Mouse (Mus musculus) limb, embryonic 14.5 days (tissue): ENCODE results near the gene Ak6. TPM values are rescaled to one million over a fixed set of nuclear protein-coding genes. Genes with fewer than 3 reads are reported as not detected.

Experiments used
- ATAC-seq: fragments of 200-750 bp; cut with Nextera tagmentation; 2 replicates; pipeline ENCODE4 v1.8.0; 2017; ENCODE audit warnings: low read depth, moderate number of reproducible peaks, moderate TSS enrichment; ENCODE audit not compliant: low FRiP score
- DNase-seq: peaks from one replicate; pipeline ENCODE4 v3.0.0-alpha.2; 2015; ENCODE audit warnings: low spot score
- H3K27ac ChIP-seq: fragments of 300-500 bp; sonication (generic); replicated peaks from 2 replicates; pipeline ENCODE4 v1.5.1; 2014; ENCODE audit warnings: low read depth, mild to moderate bottlenecking, low read length, moderate library complexity, mixed read lengths
- H3K27me3 ChIP-seq: fragments of 300-500 bp; sonication (generic); 2 replicates; pipeline ENCODE4 v1.6.1; 2014; ENCODE audit warnings: low read length, mixed read lengths; ENCODE audit not compliant: control insufficient read depth, insufficient read depth
- H3K36me3 ChIP-seq: fragments of 300-500 bp; sonication (generic); 2 replicates; pipeline ENCODE4 v1.6.1; 2014; ENCODE audit warnings: mild to moderate bottlenecking, low read length, moderate library complexity, mixed read lengths; ENCODE audit not compliant: control insufficient read depth, insufficient read depth
- H3K4me1 ChIP-seq: fragments of 300-500 bp; sonication (generic); 2 replicates; pipeline ENCODE4 v1.6.1; 2014; ENCODE audit warnings: antibody characterized with exemption, low read length, mixed read lengths; ENCODE audit not compliant: control insufficient read depth, insufficient read depth
- H3K4me2 ChIP-seq: fragments of 300-500 bp; sonication (generic); replicated peaks from 2 replicates; pipeline ENCODE4 v1.6.1; 2014; ENCODE audit warnings: low read depth, mild to moderate bottlenecking, low read length, moderate library complexity; ENCODE audit not compliant: severe bottlenecking
- H3K4me3 ChIP-seq: fragments of 300-500 bp; sonication (generic); replicated peaks from 2 replicates; pipeline ENCODE4 v1.5.1; 2014; ENCODE audit warnings: low read length
- H3K9ac ChIP-seq: fragments of 300-500 bp; sonication (generic); 2 replicates; pipeline ENCODE4 v1.6.1; 2014; ENCODE audit warnings: mild to moderate bottlenecking, low read depth, low read length, moderate library complexity; ENCODE audit not compliant: severe bottlenecking
- H3K9me3 ChIP-seq: fragments of 300-500 bp; sonication (generic); 2 replicates; pipeline ENCODE4 v1.6.1; 2016; ENCODE audit warnings: low read length; ENCODE audit not compliant: control insufficient read depth
- POLR2A ChIP-seq: fragments of 200-500 bp; IDR thresholded peaks from 2 replicates; pipeline ENCODE4 v1.8.0; 2012; ENCODE audit warnings: inconsistent platforms, mild to moderate bottlenecking, moderate library complexity, borderline replicate concordance; ENCODE audit not compliant: insufficient read depth, insufficient read length; ENCODE audit errors: extremely low read depth
- WGBS: fragments of 180-500 bp; shearing (Covaris S2); extraction: QIAGEN DNeasy Blood & Tissue Kit; methylation state at CpG from one replicate; pipeline ENCODE4 v1.1.7; 2014; 5-methylcytosine and 5-hydroxymethylcytosine counted together
- polyA plus RNA-seq, 2 experiments: library from polyadenylated mRNA; depleted of rRNA in 1 of 2; stranded (reverse) in 1 of 2; unstranded in 1 of 2; fragments of >200 nt; fragmentation: Nextera tagmentation in 1 of 2; extraction: Ambion mirVana in 1 of 2; gene quantifications; 2 replicates each; pipeline versions ENCODE4 v1.2.1 to v1.2.3; 2012 to 2014

Gene Ak6
- polyA plus RNA-seq, 2 experiments = 187 to 262 TPM

DNA sequence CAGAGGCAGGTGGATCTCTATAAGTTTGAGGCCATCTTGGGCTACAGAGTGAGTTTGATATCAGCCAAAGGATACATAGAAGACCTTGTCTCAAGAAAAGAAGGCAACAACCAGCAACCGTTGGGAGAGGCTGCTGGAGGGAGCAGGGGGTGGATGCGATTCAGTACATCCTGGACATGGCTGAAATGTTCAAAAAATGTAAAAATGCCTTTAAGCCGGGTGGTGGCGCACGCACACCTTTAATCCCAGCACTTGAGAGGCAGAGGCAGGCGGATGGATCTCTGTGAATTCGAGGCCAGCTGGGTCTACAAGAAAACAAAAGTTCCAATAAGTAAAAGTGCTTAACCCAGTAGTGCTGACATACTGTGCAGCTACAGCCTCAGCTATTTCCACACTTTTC, 36.7 kb downstream of the Ak6 start:
- Histone ChIP-seq H3K4me1 (no peaks in the 10 kb centered on the region), H3K27me3 (no peaks in the 10 kb centered on the region), H3K36me3 (no peaks in the 10 kb centered on the region), H3K9ac (no peak overlapping the region), H3K4me2 (no peak overlapping the region), H3K9me3 (no peaks in the 10 kb centered on the region), H3K4me3 (no peak overlapping the region), H3K27ac (no peak overlapping the region)
- ATAC-seq = no peak
- no peak for TF ChIP-seq POLR2A
- 53% methylated on average over 7 of the region's 7 CpGs for WGBS
- no peak for DNase-seq

DNA sequence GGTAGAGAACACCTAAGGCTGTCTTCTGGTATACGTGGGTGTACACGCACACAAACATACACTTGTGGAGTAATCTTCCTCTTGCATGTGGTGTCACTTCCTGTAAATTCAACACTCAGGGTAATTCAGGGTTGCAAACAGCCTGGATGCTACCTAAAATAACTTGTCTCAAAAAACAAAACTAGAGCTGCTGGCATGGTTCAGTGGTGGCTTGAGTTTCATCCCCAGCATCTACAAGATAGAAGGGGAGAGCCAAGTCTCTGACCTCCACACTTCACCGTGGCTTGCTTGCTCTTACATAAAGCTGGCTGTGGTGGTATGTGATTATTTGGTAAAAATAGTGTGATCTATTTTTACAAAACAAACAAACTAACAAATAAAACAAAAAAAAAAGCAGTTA, 46.8 kb downstream of the Ak6 start:
- H3K9me3 ChIP-seq = no peaks in the 10 kb centered on the region
- peaks cover 65% of the 10 kb centered on the region for H3K36me3 ChIP-seq
- ATAC-seq (no peak), DNase-seq (no peak)
- 98% methylated on average over 3 of the region's 3 CpGs for WGBS
- no peak for TF ChIP-seq POLR2A
- no peak overlapping the region for H3K4me2 ChIP-seq
- no peak overlapping the region for H3K9ac ChIP-seq
- H3K27ac ChIP-seq = no peak overlapping the region
- H3K4me3 ChIP-seq = no peak overlapping the region
- H3K27me3 ChIP-seq = no peaks in the 10 kb centered on the region
- no peaks in the 10 kb centered on the region for H3K4me1 ChIP-seq

DNA sequence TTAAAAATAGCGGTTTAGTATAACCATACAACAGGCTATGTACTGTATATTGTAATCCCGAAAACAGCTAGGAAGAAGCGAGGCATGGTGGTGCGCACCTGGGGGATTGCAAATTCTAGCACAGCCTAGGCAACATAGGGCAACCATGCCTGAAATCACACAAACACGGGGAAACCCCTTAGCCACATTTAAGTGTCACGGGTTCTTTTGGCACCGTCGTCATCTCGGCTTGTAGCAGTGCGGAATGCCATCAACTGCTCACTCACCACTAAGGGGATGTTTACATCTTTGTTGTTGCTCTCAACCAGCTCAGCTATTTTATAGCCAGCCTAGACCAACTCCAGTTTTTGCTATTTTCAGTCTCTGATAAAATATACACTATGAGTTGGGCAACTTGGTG, 48.1 kb downstream of the Ak6 start:
- no peak for TF ChIP-seq POLR2A
- no peaks in the 10 kb centered on the region for H3K9me3 ChIP-seq
- H3K9ac ChIP-seq = no peak overlapping the region
- ATAC-seq = no peak
- DNase-seq = no peak
- no peaks in the 10 kb centered on the region for H3K27me3 ChIP-seq
- no peaks in the 10 kb centered on the region for H3K4me1 ChIP-seq
- peaks cover 77% of the 10 kb centered on the region for H3K36me3 ChIP-seq
- no peak overlapping the region for H3K4me2 ChIP-seq
- WGBS = 94% methylated on average over 10 of the region's 10 CpGs
- no peak overlapping the region for H3K4me3 ChIP-seq
- H3K27ac ChIP-seq = no peak overlapping the region

DNA sequence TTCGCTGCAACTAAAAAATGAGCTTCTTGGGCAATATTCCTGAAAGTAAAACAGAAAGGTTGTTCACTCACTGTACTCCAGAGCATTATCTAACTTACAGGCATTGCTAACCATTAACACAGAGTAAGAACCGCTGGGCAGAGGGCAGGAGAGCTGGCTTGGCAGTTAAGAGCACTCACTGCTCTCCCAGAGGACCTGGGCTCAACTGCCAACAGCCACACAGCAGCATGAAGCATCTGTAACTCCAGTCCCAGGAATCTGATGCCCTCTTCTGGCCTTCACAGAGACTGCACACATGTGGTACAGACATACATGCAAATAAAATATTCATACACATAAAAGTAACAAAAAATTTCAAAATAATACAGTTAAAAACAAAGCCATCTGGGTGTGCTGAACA, 52.7 kb downstream of the Ak6 start:
- TF ChIP-seq POLR2A = no peak
- ATAC-seq (no peak), DNase-seq (no peak)
- Histone ChIP-seq H3K27ac (no peak overlapping the region), H3K27me3 (no peaks in the 10 kb centered on the region), H3K36me3 (peaks cover 92% of the 10 kb centered on the region), H3K9me3 (no peaks in the 10 kb centered on the region), H3K9ac (no peak overlapping the region), H3K4me1 (no peaks in the 10 kb centered on the region), H3K4me3 (no peak overlapping the region), H3K4me2 (no peak overlapping the region)
- WGBS = 91% methylated on average over 2 of the region's 2 CpGs

DNA sequence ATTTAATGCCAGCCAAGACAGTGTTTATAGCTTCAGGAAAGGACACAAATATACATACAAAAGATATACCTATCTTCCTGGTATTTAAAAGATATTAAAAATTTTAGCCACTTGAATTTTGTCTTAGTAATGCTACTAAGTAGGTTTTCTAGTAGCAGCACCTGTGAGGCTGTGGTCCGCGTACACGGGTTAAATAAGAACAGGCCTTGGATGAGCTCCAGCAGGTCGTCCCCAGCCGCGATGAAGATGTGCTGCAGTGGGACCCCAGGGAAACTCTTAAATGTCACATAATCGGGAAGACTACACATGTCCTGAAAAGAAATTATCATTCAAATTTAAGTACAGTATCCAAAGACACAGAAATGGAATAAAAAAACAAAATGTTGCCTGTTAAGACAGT, 55.4 kb downstream of the Ak6 start:
- H3K27me3 ChIP-seq = no peaks in the 10 kb centered on the region
- no peak overlapping the region for H3K27ac ChIP-seq
- no peak overlapping the region for H3K4me3 ChIP-seq
- no peak for TF ChIP-seq POLR2A
- no peaks in the 10 kb centered on the region for H3K9me3 ChIP-seq
- no peak overlapping the region for H3K9ac ChIP-seq
- H3K4me2 ChIP-seq = no peak overlapping the region
- DNase-seq (no peak), ATAC-seq (no peak)
- peaks cover 92% of the 10 kb centered on the region for H3K36me3 ChIP-seq
- H3K4me1 ChIP-seq = no peaks in the 10 kb centered on the region
- WGBS = 94% methylated on average over 7 of the region's 7 CpGs

DNA sequence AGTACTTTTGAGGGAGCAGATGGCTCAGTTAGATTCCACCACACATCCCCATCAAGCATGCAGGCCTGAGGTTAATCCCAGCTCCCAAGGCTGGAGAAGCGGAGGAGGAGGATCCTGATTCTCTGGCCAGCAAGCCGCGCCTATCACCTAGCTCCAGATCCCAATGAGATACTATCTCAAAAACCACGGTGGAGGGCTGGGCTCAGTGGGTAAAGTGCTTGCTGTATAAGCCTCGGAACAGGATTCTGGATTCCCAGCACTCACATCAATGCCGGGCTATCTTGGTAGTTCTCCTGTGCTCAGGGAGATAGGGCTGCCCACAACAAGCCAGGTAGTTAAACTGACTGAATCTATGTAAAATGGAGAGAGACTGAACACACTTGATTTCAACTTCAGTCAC, 64.7 kb downstream of the Ak6 start:
- Histone ChIP-seq H3K27me3 (no peaks in the 10 kb centered on the region), H3K4me3 (no peak overlapping the region), H3K36me3 (peaks cover 85% of the 10 kb centered on the region), H3K9me3 (no peaks in the 10 kb centered on the region), H3K4me1 (no peaks in the 10 kb centered on the region), H3K4me2 (no peak overlapping the region), H3K9ac (no peak overlapping the region), H3K27ac (no peak overlapping the region)
- WGBS = 92% methylated on average over 6 of the region's 6 CpGs
- TF ChIP-seq POLR2A = no peak
- DNase-seq = no peak
- ATAC-seq = no peak

Other genes with a start within 250 kb of the Ak6 start
- gene Naip1, start 198.1 kb upstream of the Ak6 start, polyA plus RNA-seq (2012; rRNA removed) = 0.01 TPM in 2 replicates
- not detected in 2 replicates for gene Naip1, start 198.1 kb upstream of the Ak6 start, polyA plus RNA-seq (2014; fragmentation: Nextera tagmentation; extraction: Ambion mirVana)
- gene Gtf2h2, start 158.4 kb upstream of the Ak6 start, polyA plus RNA-seq (2012; rRNA removed) = 95.3 and 102 TPM in 2 replicates
- 62.6 and 62.9 TPM in 2 replicates for gene Gtf2h2, start 158.4 kb upstream of the Ak6 start, polyA plus RNA-seq (2014; fragmentation: Nextera tagmentation; extraction: Ambion mirVana)
- 1.9 and 3.1 TPM in 2 replicates for gene Ocln, start 98.3 kb upstream of the Ak6 start, polyA plus RNA-seq (2012; rRNA removed)
- gene Ocln, start 98.3 kb upstream of the Ak6 start, polyA plus RNA-seq (2014; fragmentation: Nextera tagmentation; extraction: Ambion mirVana) = 7.4 and 8.8 TPM in 2 replicates
- 3.6 and 3.9 TPM in 2 replicates for gene Marveld2, start 34.0 kb upstream of the Ak6 start, polyA plus RNA-seq (2012; rRNA removed)
- 5.8 and 6.8 TPM in 2 replicates for gene Marveld2, start 34.0 kb upstream of the Ak6 start, polyA plus RNA-seq (2014; fragmentation: Nextera tagmentation; extraction: Ambion mirVana)
- gene Rad17, start 72 bp downstream of the Ak6 start, polyA plus RNA-seq (2012; rRNA removed) = 15.0 and 17.5 TPM in 2 replicates
- 21.5 and 21.8 TPM in 2 replicates for gene Rad17, start 72 bp downstream of the Ak6 start, polyA plus RNA-seq (2014; fragmentation: Nextera tagmentation; extraction: Ambion mirVana)
- gene Taf9, start 600 bp downstream of the Ak6 start, polyA plus RNA-seq (2012; rRNA removed) = 15.4 and 16.2 TPM in 2 replicates
- gene Taf9, start 600 bp downstream of the Ak6 start, polyA plus RNA-seq (2014; fragmentation: Nextera tagmentation; extraction: Ambion mirVana) = 13.7 and 16.2 TPM in 2 replicates
- 1.9 and 3.3 TPM in 2 replicates for gene Ccdc125, start 18.7 kb downstream of the Ak6 start, polyA plus RNA-seq (2012; rRNA removed)
- gene Ccdc125, start 18.7 kb downstream of the Ak6 start, polyA plus RNA-seq (2014; fragmentation: Nextera tagmentation; extraction: Ambion mirVana) = 2.9 and 3.4 TPM in 2 replicates
- 59.4 and 60.3 TPM in 2 replicates for gene Cdk7, start 80.0 kb downstream of the Ak6 start, polyA plus RNA-seq (2012; rRNA removed)
- gene Cdk7, start 80.0 kb downstream of the Ak6 start, polyA plus RNA-seq (2014; fragmentation: Nextera tagmentation; extraction: Ambion mirVana) = 94.8 and 96.4 TPM in 2 replicates
- gene Mrps36, start 93.7 kb downstream of the Ak6 start, polyA plus RNA-seq (2012; rRNA removed) = 48.4 and 57.9 TPM in 2 replicates
- 113 and 117 TPM in 2 replicates for gene Mrps36, start 93.7 kb downstream of the Ak6 start, polyA plus RNA-seq (2014; fragmentation: Nextera tagmentation; extraction: Ambion mirVana)
- gene Cenph, start 124.9 kb downstream of the Ak6 start, polyA plus RNA-seq (2012; rRNA removed) = 22.1 and 29.4 TPM in 2 replicates
- 28.5 and 29.3 TPM in 2 replicates for gene Cenph, start 124.9 kb downstream of the Ak6 start, polyA plus RNA-seq (2014; fragmentation: Nextera tagmentation; extraction: Ambion mirVana)
- gene Ccnb1, start 135.6 kb downstream of the Ak6 start, polyA plus RNA-seq (2012; rRNA removed) = 131 and 135 TPM in 2 replicates
- 193 and 195 TPM in 2 replicates for gene Ccnb1, start 135.6 kb downstream of the Ak6 start, polyA plus RNA-seq (2014; fragmentation: Nextera tagmentation; extraction: Ambion mirVana)
- gene Slc30a5, start 182.4 kb downstream of the Ak6 start, polyA plus RNA-seq (2012; rRNA removed) = 69.0 and 69.2 TPM in 2 replicates
- 70.9 and 73.5 TPM in 2 replicates for gene Slc30a5, start 182.4 kb downstream of the Ak6 start, polyA plus RNA-seq (2014; fragmentation: Nextera tagmentation; extraction: Ambion mirVana)